Mouse (Mus musculus): ENCODE data around the gene Mettl18. TPM values are rescaled to one million over a fixed set of nuclear protein-coding genes. Genes with fewer than 3 reads are reported as not detected.
A peak's percentile ranks its signal among the peaks of the same experiment; 100 is the strongest.

Gene Mettl18
- total and polyA plus RNA-seq, 2 experiments from 2014 or later = 2.2 to 6.3 TPM

DNA sequence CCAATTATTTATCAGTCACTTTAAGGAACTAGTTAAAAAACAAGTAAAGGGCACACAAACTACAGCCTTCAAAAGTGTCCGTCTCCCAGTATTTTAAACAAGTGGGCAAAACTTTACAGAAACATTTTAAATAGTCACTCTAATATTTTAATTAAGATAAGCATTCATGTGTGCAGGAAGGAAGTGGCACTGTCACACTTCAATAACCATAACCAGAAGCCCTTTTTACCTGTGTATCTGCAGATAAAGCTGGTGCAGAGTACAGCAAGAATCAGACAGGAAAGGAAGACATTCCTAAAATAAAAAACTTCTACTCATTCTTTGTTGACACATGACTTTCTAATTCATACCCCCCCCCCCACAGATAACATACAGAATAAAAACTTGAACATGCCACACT lies 18.2 kb upstream of the Mettl18 start:
- WGBS = 92% methylated on average over 1 of the region's 1 CpGs
- no peak overlapping the region for H3K27ac ChIP-seq
- H3K4me2 ChIP-seq (ENCODE audit: low read depth, low read length) = no peak overlapping the region
- H3K4me3 ChIP-seq (ENCODE audit: low read length) = no peak overlapping the region
- ATAC-seq = no peak
- no peak for TF ChIP-seq CTCF (IDR thresholded peaks at IDR 0.05; ENCODE audit: low read depth)
- H3K27me3 ChIP-seq (ENCODE audit: insufficient read depth, low read length) = no peaks in the 10 kb centered on the region
- no peaks in the 10 kb centered on the region for H3K4me1 ChIP-seq (ENCODE audit: insufficient read depth, low read length)
- no peak for DNase-seq (ENCODE audit: low spot score)
- H3K36me3 ChIP-seq (ENCODE audit: insufficient read depth, low read length) = peaks cover 3% of the 10 kb centered on the region; the same call in 1 of the 2 replicates
- H3K9me3 ChIP-seq (ENCODE audit: low read length) = no peaks in the 10 kb centered on the region
- no peak overlapping the region for H3K9ac ChIP-seq (replicated peaks; ENCODE audit: low read length)

DNA sequence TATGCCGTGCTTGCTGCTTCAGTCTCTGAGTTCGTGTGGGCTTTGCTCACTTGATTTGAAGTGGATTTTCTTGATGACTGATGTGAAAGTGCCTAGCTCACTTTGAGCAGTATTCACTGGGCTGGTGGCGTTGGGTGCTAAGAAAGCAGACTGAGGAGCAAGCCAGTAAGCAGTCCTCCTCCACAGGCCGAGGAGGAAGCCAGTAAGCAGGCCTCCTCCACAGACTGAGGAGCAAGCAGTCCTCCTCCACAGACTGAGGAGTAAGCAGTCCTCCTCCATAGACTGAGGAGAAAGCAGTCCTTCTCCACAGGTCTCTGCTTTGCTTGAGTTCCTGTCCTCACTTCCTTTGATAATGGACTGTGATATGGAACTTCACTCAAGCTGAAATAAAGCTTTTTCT lies 2.3 kb upstream of the Mettl18 start:
- no peaks in the 10 kb centered on the region for H3K36me3 ChIP-seq (ENCODE audit: insufficient read depth, low read length)
- H3K4me1 ChIP-seq (ENCODE audit: insufficient read depth, low read length) = no peaks in the 10 kb centered on the region
- no peak overlapping the region for H3K27ac ChIP-seq
- no peak for TF ChIP-seq CTCF (IDR thresholded peaks at IDR 0.05; ENCODE audit: low read depth)
- no peak for ATAC-seq
- no peak overlapping the region for H3K4me3 ChIP-seq (ENCODE audit: low read length)
- H3K9ac ChIP-seq (replicated peaks; ENCODE audit: low read length) = no peak overlapping the region
- no peaks in the 10 kb centered on the region for H3K27me3 ChIP-seq (ENCODE audit: insufficient read depth, low read length)
- 84% methylated on average over 4 of the region's 4 CpGs for WGBS
- no peak overlapping the region for H3K4me2 ChIP-seq (ENCODE audit: low read depth, low read length)
- DNase-seq (ENCODE audit: low spot score) = no peak
- H3K9me3 ChIP-seq (ENCODE audit: low read length) = no peaks in the 10 kb centered on the region

DNA sequence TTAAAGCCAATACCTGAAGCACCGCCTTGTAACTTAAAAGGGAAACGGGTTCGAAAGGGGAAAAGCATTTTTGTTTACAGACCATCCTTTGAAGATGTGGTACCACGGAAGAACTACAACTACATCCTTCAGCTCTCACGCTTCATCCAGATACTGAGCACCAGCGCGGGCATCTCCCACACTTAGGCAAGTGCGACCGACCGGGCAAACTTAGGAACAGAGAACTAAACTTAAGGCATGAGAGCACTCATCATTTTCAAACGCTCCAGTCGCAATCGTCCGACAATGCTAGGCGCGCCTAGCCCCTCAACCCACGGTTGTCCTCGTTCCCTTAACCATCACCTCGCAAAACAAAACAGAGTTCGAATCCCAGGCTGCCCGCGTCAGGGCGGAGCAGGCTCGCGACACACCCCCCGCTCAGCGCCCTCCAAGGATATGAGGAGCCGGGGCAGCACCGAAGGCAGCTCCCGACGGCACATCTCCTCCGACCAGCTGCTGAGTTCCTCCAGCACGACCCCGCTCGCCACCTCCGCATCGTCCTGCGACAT lies 442 bp upstream of the Mettl18 start:
- WGBS = 2% methylated on average over 38 of the region's 38 CpGs
- Histone ChIP-seq H3K4me1 (ENCODE audit: insufficient read depth, low read length) (no peaks in the 10 kb centered on the region), H3K9ac (replicated peaks; ENCODE audit: low read length) (peak overlapping the region; percentile 47), H3K27ac (no peak overlapping the region), H3K36me3 (ENCODE audit: insufficient read depth, low read length) (no peaks in the 10 kb centered on the region), H3K4me3 (ENCODE audit: low read length) (peak overlapping the region; percentile 70), H3K4me2 (ENCODE audit: low read depth, low read length) (peak overlapping the region; percentile 67), H3K9me3 (ENCODE audit: low read length) (no peaks in the 10 kb centered on the region), H3K27me3 (ENCODE audit: insufficient read depth, low read length) (no peaks in the 10 kb centered on the region)
- no peak for DNase-seq (ENCODE audit: low spot score)
- ATAC-seq = peak; percentile 84
- no peak for TF ChIP-seq CTCF (IDR thresholded peaks at IDR 0.05; ENCODE audit: low read depth)

DNA sequence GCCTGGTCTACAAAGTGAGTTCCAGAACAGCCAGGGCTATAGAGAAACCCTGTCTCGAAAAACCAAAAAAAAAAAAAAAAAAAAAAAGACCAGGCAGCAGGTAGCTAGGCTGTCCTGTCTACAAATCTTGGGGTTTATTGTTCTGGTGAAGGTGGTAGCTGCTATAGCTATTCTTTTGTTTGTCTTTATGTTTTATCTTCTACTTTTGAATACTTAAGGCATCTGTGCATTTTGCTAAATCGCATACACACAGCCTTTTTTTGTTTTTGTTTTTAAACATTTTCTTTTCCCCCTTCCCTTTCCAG lies 872 bp downstream of the Mettl18 start:
- Histone ChIP-seq H3K9ac (replicated peaks; ENCODE audit: low read length) (peak overlapping the region; percentile 47; the same call in 1 of the 2 replicates), H3K27me3 (ENCODE audit: insufficient read depth, low read length) (no peaks in the 10 kb centered on the region), H3K4me2 (ENCODE audit: low read depth, low read length) (peak overlapping the region; percentile 59), H3K4me1 (ENCODE audit: insufficient read depth, low read length) (no peaks in the 10 kb centered on the region), H3K36me3 (ENCODE audit: insufficient read depth, low read length) (no peaks in the 10 kb centered on the region), H3K9me3 (ENCODE audit: low read length) (no peaks in the 10 kb centered on the region), H3K4me3 (ENCODE audit: low read length) (peak overlapping the region; percentile 70), H3K27ac (peak overlapping the region; percentile 77; the same call in 1 of the 2 replicates)
- TF ChIP-seq CTCF (IDR thresholded peaks at IDR 0.05; ENCODE audit: low read depth) = no peak
- DNase-seq (ENCODE audit: low spot score) (no peak), ATAC-seq (no peak)
- 93% methylated on average over 1 of the region's 2 CpGs for WGBS

DNA sequence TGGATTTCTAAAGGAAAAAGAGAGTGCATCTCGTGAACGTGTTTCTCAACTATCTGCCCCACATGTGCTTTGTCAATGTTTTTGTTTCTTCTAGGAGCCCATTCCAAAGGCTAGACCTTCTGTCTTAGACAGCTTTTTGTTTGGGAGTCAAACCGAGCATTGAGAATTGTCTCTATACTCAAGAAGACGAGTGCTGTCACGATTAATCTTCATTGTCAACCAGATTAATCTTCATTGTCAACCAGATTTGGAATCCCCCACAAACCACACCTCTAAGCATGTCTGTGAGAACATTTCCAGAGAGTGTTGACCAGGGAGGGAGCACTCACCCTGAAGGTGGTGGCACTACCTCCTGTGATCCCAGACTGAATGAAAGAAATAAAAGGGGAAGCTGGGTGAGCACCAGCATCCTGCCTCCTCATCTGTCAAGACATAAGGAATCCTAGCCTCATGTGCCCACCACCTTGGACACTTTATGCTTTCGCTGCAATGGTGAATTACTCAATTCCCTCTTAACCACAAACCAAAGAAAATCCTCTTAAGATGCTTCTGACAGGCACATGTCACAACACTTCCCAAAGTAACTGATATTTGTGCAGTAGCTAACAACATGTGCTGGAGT lies 7.3 kb downstream of the Mettl18 start:
- 61% methylated on average over 6 of the region's 6 CpGs for WGBS
- no peak for TF ChIP-seq CTCF (IDR thresholded peaks at IDR 0.05; ENCODE audit: low read depth)
- Histone ChIP-seq H3K4me3 (ENCODE audit: low read length) (no peak overlapping the region), H3K4me2 (ENCODE audit: low read depth, low read length) (no peak overlapping the region), H3K27ac (no peak overlapping the region), H3K4me1 (ENCODE audit: insufficient read depth, low read length) (no peaks in the 10 kb centered on the region), H3K36me3 (ENCODE audit: insufficient read depth, low read length) (no peaks in the 10 kb centered on the region), H3K9ac (replicated peaks; ENCODE audit: low read length) (no peak overlapping the region), H3K27me3 (ENCODE audit: insufficient read depth, low read length) (no peaks in the 10 kb centered on the region), H3K9me3 (ENCODE audit: low read length) (no peaks in the 10 kb centered on the region)
- ATAC-seq (no peak), DNase-seq (ENCODE audit: low spot score) (no peak)

DNA sequence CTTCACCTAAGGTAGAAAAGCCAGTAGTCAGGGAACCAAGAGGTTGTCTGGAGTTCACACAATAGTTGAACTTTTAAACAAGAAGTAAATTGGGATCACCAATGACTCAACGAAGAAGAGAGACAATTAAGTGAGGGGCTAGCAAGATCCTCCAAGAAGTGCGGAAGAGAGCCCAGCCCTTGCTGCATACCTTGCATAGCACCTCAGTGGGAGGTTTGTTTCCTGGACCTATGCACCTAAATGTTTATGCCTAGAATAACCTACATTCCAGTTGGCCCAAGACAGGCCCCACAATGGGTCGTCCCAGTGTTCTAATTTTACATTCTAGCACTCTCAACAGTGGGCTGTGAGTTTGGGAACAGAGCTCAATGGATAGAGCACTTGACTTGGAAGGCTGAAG lies 9.6 kb downstream of the Mettl18 start:
- DNase-seq (ENCODE audit: low spot score) = no peak
- no peaks in the 10 kb centered on the region for H3K27me3 ChIP-seq (ENCODE audit: insufficient read depth, low read length)
- no peaks in the 10 kb centered on the region for H3K9me3 ChIP-seq (ENCODE audit: low read length)
- TF ChIP-seq CTCF (IDR thresholded peaks at IDR 0.05; ENCODE audit: low read depth) = no peak
- 83% methylated on average over 3 of the region's 3 CpGs for WGBS
- H3K27ac ChIP-seq = no peak overlapping the region
- ATAC-seq = no peak
- no peak overlapping the region for H3K4me2 ChIP-seq (ENCODE audit: low read depth, low read length)
- H3K36me3 ChIP-seq (ENCODE audit: insufficient read depth, low read length) = no peaks in the 10 kb centered on the region
- H3K9ac ChIP-seq (replicated peaks; ENCODE audit: low read length) = no peak overlapping the region
- H3K4me3 ChIP-seq (ENCODE audit: low read length) = no peak overlapping the region
- no peaks in the 10 kb centered on the region for H3K4me1 ChIP-seq (ENCODE audit: insufficient read depth, low read length)

DNA sequence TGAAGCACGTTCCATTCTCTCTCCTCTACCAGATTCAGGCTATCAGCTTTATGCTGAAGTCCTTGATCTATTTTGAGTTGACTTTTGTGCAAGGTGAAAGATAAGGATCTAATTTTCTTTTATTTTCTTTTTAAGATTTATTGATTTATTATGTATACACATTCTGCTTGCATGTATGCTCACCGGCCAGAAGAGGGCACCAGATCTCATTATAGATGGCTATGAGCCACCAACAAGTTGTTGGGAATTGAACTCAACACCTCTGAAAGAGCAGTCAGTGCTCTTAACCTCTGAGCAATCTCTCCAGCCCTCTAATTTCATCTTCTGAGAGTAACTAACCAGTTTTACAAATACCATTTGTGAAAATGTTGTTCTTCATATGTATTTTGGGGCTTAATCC lies 14.5 kb downstream of the Mettl18 start:
- Histone ChIP-seq H3K36me3 (ENCODE audit: insufficient read depth, low read length) (no peaks in the 10 kb centered on the region), H3K9me3 (ENCODE audit: low read length) (no peaks in the 10 kb centered on the region), H3K27me3 (ENCODE audit: insufficient read depth, low read length) (no peaks in the 10 kb centered on the region), H3K4me1 (ENCODE audit: insufficient read depth, low read length) (no peaks in the 10 kb centered on the region), H3K27ac (no peak overlapping the region), H3K4me3 (ENCODE audit: low read length) (no peak overlapping the region), H3K4me2 (ENCODE audit: low read depth, low read length) (no peak overlapping the region), H3K9ac (replicated peaks; ENCODE audit: low read length) (no peak overlapping the region)
- 39% methylated on average over 2 of the region's 2 CpGs for WGBS
- ATAC-seq = no peak
- DNase-seq (ENCODE audit: low spot score) = peak; percentile 32
- TF ChIP-seq CTCF (IDR thresholded peaks at IDR 0.05; ENCODE audit: low read depth) = peak; percentile 74
